Mouse (Mus musculus): Measurements from ENCODE around the gene Timm8b. TPM values are rescaled to one million over a fixed set of nuclear protein-coding genes. Genes with fewer than 3 reads are reported as not detected.
A peak's percentile ranks its signal among the peaks of the same experiment; 100 is the strongest.
"Not testable (repeated sequence)": the region's sequence is repeated elsewhere in the genome, so short reads cannot be mapped to it uniquely, and the experiment has no call there.

Gene Timm8b
- polyA plus RNA-seq, 1 experiment from 2014 or later = 189 TPM

GRCm38 (mm10) chr9:50604338-50604737 lies 628 bp downstream of the Timm8b start:
- Histone ChIP-seq H3K4me2 (peak overlapping the region; percentile 67), H3K9me3 (no peaks in the 10 kb centered on the region), H3K27ac (peak overlapping the region; percentile 87), H3K4me1 (peaks cover 19% of the 10 kb centered on the region), H3K4me3 (peak overlapping the region; percentile 85), H3K27me3 (no peaks in the 10 kb centered on the region), H3K9ac (peak overlapping the region; percentile 87), H3K36me3 (peaks cover 41% of the 10 kb centered on the region)
- ATAC-seq (ENCODE audit: insufficient number of reproducible peaks, low FRiP score, low TSS enrichment, low read depth) = no peak
- 2% methylated on average over 6 of the region's 6 CpGs for WGBS

- no peak for ATAC-seq (ENCODE audit: insufficient number of reproducible peaks, low FRiP score, low TSS enrichment, low read depth)
- peaks cover 72% of the 10 kb centered on the region for H3K36me3 ChIP-seq
- 77% methylated on average over 4 of the region's 4 CpGs for WGBS
- H3K27me3 ChIP-seq = no peaks in the 10 kb centered on the region
- H3K9ac ChIP-seq = no peak overlapping the region
- no peak overlapping the region for H3K4me3 ChIP-seq
- peaks cover 8% of the 10 kb centered on the region for H3K4me1 ChIP-seq
- H3K9me3 ChIP-seq = no peaks in the 10 kb centered on the region
- H3K27ac ChIP-seq = no peak overlapping the region
- no peak overlapping the region for H3K4me2 ChIP-seq
These were observed 8.4 kb downstream of the Timm8b start for GRCm38 (mm10) chr9:50612115-50612514.

DNA sequence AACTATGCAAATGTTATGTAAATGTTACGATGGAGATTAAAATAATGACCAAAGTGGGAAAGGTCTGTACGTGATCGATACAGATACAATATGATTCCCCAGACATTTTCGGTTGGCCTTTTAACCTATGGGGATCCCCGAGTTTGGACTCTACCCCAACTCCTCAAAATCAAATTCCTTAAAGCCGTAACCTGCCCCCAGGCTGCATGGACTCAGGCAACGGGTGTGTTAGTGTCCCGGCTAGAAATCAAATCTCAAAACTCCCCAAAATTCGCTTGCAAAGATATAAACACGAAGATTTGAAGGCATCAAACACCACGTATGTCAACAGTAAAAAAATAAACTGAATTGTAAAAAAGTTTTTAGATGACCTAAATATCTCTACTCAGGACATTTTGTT lies 12.5 kb downstream of the Timm8b start:
- 31% methylated on average over 11 of the region's 11 CpGs for WGBS
- Histone ChIP-seq H3K9me3 (no peaks in the 10 kb centered on the region), H3K36me3 (peaks cover 37% of the 10 kb centered on the region), H3K27me3 (no peaks in the 10 kb centered on the region), H3K4me2 (peak overlapping the region; percentile 59), H3K4me3 (peak overlapping the region; percentile 100), H3K4me1 (peaks cover 11% of the 10 kb centered on the region), H3K9ac (peak overlapping the region; percentile 99), H3K27ac (peak overlapping the region; percentile 96; the same call in 1 of the 2 replicates)
- ATAC-seq (ENCODE audit: insufficient number of reproducible peaks, low FRiP score, low TSS enrichment, low read depth) = no peak

- under 1% methylated on average over 75 of the region's 81 CpGs for WGBS
- ATAC-seq (ENCODE audit: insufficient number of reproducible peaks, low FRiP score, low TSS enrichment, low read depth) = peak; percentile 90
- Histone ChIP-seq H3K9ac (peak within 1 kb of the TSS; percentile 99), H3K4me3 (peak within 1 kb of the TSS; percentile 100), H3K36me3 (peaks cover 31% of the 10 kb centered on the region), H3K9me3 (no peaks in the 10 kb centered on the region), H3K27ac (peak within 1 kb of the TSS; percentile 96), H3K4me2 (peak within 1 kb of the TSS; percentile 59), H3K4me1 (peaks cover 11% of the 10 kb centered on the region), H3K27me3 (no peaks in the 10 kb centered on the region)
These were observed 13.3 kb downstream of the Timm8b start, which contains the start of the genes Pih1d2 and Nkapd1 for GRCm38 (mm10) chr9:50616766-50617603. Gene Pih1d2, plus strand, starts transcription at chr9:50617321. Gene Nkapd1, minus strand, starts transcription at chr9:50617464.

DNA sequence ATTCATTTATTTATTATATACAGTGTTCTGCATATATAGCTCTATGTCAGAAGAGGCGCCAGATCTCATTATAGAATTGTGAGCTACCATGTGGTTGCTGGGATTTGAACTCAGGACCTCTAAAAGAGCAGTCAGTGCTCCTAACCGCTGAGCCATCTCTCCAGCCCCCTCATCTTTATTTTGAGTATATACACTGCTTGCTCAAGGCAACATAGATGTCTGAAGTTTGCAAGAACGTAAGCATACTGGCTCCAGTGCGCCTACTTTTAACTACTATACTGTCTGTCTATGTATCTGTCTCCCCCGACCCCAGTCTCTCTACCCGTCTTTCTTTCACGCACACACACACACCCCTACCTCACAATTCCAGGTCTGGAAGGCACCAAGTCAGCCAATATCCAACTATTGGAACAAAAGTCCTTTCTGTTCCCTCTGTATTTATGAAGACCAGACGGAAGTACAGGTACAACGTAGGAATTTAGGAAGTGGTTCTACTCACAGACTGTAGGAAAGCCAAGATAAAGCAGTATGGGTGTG lies 14.2 kb downstream of the Timm8b start:
- H3K27ac ChIP-seq = no peak overlapping the region
- H3K4me3 ChIP-seq = peak overlapping the region; percentile 100
- H3K4me1 ChIP-seq = peaks cover 11% of the 10 kb centered on the region
- H3K9me3 ChIP-seq = no peaks in the 10 kb centered on the region
- no peak overlapping the region for H3K9ac ChIP-seq
- peaks cover 23% of the 10 kb centered on the region for H3K36me3 ChIP-seq
- H3K27me3 ChIP-seq = no peaks in the 10 kb centered on the region
- ATAC-seq (ENCODE audit: insufficient number of reproducible peaks, low FRiP score, low TSS enrichment, low read depth) = no peak
- WGBS = 63% methylated on average over 9 of the region's 9 CpGs
- peak overlapping the region; percentile 59 for H3K4me2 ChIP-seq

DNA sequence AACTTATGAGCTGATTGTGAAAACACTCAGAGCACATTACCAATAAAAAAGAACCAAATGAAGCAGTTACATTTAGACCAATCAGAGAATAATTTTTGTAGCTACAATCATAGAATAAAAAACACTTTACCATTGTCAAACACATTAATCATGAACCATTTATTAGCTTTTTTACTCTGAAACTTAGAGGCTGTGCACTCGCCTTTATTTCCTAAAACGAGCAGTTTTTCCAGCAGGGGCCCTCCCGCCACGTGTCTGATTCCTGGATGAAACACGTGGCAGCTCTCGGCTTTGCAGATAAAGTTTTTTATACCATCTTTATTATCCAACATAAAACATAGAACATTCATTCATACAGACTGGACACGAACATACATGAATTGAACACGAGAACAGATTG lies 27.2 kb downstream of the Timm8b start:
- peaks cover 30% of the 10 kb centered on the region for H3K36me3 ChIP-seq
- 87% methylated on average over 6 of the region's 8 CpGs for WGBS
- not testable (repeated sequence) for H3K9me3 ChIP-seq; H3K27ac ChIP-seq; H3K4me1 ChIP-seq; H3K27me3 ChIP-seq; ATAC-seq (ENCODE audit: insufficient number of reproducible peaks, low FRiP score, low TSS enrichment, low read depth); H3K4me2 ChIP-seq; H3K4me3 ChIP-seq; H3K9ac ChIP-seq

DNA sequence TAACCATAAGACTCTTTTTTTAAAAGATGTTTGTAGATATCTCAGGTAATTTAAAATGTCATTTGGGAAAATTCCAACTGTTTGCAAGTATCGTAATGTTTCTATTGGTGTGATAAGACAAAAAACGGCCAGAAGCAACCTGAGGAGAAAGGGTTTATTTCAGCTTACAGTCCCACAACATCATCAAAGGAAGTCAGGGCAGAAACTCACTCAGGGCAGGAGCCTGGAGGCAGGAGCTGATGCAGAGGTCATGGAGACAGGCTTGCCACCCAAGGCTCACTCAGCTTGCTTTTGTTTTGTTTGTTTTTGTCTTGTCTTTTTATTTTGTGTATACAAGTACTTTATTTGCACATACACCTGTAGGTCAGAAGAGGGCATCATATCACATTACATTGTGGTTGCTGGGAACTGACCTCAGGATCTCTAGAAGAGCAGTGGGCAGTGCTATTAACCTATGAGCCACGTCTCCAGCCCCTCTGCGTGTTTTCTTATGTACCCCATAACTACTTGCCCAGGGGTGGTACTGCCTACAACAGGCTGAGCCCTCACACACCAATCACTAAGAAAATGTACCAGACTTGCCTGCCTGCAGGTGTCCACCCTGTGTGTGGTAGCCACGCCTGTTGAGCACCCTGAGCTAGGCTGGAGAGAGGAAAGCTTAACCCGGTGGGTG lies 28.4 kb downstream of the Timm8b start:
- 85% methylated on average over 6 of the region's 6 CpGs for WGBS

GRCm38 (mm10) chr9:50633059-50633458 lies 29.3 kb downstream of the Timm8b start:
- 62% methylated on average over 2 of the region's 2 CpGs for WGBS
- no peak for ATAC-seq (ENCODE audit: insufficient number of reproducible peaks, low FRiP score, low TSS enrichment, low read depth)
- Histone ChIP-seq H3K4me1 (no peaks in the 10 kb centered on the region), H3K4me3 (no peak overlapping the region), H3K36me3 (peaks cover 46% of the 10 kb centered on the region), H3K9ac (no peak overlapping the region), H3K4me2 (no peak overlapping the region), H3K27ac (no peak overlapping the region), H3K27me3 (no peaks in the 10 kb centered on the region), H3K9me3 (no peaks in the 10 kb centered on the region)

More for the DNA sequence above, 28.4 kb downstream of the Timm8b start:
- Histone ChIP-seq H3K4me1 (no peaks in the 10 kb centered on the region), H3K9ac (no peak overlapping the region), H3K27ac (no peak overlapping the region), H3K4me2 (no peak overlapping the region), H3K36me3 (peaks cover 39% of the 10 kb centered on the region), H3K9me3 (no peaks in the 10 kb centered on the region), H3K27me3 (no peaks in the 10 kb centered on the region), H3K4me3 (no peak overlapping the region)
- ATAC-seq (ENCODE audit: insufficient number of reproducible peaks, low FRiP score, low TSS enrichment, low read depth) = no peak

DNA sequence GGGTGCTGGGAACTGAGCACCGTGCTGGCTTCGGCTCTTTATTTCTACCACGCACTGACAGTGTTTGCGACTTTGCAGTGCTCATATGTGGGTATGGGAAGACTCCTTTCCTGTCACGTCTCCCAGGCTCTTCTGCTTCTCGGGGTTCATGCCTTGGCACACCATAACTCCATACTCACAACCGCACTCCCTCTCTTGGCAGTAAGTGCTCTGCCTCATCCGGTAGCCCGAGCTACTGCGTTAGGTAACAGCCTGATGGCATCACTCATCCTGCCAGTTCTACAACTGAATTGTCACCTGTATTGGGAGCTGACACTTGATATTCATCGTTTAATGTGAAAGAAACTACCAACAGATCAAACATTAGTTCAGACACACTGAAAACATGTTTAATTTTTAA lies 30.6 kb downstream of the Timm8b start:
- ATAC-seq (ENCODE audit: insufficient number of reproducible peaks, low FRiP score, low TSS enrichment, low read depth) = no peak
- Histone ChIP-seq H3K9ac (no peak overlapping the region), H3K4me1 (no peaks in the 10 kb centered on the region), H3K9me3 (no peaks in the 10 kb centered on the region), H3K4me3 (no peak overlapping the region), H3K36me3 (peaks cover 57% of the 10 kb centered on the region), H3K27me3 (no peaks in the 10 kb centered on the region), H3K27ac (no peak overlapping the region), H3K4me2 (no peak overlapping the region)
- 96% methylated on average over 11 of the region's 11 CpGs for WGBS

DNA sequence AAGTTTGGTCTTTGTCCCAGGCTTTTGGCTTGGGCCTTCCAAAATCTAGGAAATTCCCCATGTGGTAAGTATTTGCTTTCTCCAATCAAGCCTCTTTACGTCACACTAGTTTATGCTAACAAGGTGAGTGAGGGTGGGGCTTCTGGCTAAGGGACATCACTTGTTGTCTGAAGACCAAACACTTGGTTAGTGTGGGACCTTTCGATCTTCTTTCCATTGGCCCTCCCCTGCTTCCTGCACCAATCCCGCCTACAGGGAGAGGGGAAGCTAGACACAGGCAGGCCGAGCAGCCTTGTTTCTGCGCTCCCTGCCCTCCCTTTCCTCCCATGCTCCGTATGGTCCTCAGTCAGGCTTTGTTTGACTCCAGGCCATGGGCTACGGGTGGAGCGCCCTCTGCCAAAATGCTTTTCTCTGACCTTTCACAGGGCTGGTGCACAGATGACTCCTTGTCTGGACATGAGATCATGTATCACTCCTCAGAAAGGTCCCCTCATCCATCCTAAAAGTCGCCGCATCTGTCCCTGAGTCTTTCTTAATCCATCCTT lies 43.2 kb downstream of the Timm8b start:
- H3K27me3 ChIP-seq = no peaks in the 10 kb centered on the region
- no peak overlapping the region for H3K9ac ChIP-seq

DNA sequence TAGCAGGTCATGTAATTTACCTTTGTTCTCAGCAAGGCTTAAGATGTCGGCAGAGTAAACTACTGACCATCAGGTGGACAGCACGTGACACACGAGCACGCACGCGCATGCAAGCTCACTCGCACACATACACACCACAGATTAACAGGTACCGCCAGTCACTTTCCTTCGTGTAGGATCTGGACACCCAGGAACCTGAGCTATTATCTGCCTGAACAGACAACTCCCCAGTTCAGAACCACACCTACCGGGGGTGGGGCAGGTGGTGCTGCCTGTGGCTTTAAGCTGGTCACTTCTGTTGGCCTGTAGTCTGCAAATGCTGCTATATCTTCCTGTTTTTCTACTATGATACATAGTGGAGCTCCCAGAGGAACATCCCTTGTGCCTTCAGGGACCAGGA lies 46.8 kb downstream of the Timm8b start:
- Histone ChIP-seq H3K9me3 (no peaks in the 10 kb centered on the region), H3K4me3 (no peak overlapping the region), H3K27ac (no peak overlapping the region), H3K36me3 (peaks cover 89% of the 10 kb centered on the region), H3K4me2 (no peak overlapping the region), H3K27me3 (no peaks in the 10 kb centered on the region), H3K4me1 (no peaks in the 10 kb centered on the region), H3K9ac (no peak overlapping the region)
- no peak for ATAC-seq (ENCODE audit: insufficient number of reproducible peaks, low FRiP score, low TSS enrichment, low read depth)
- 94% methylated on average over 10 of the region's 10 CpGs for WGBS

More for the DNA sequence above, 43.2 kb downstream of the Timm8b start:
- Histone ChIP-seq H3K9me3 (no peaks in the 10 kb centered on the region), H3K4me2 (no peak overlapping the region), H3K4me3 (no peak overlapping the region), H3K4me1 (no peaks in the 10 kb centered on the region), H3K36me3 (peaks cover 91% of the 10 kb centered on the region), H3K27ac (no peak overlapping the region)
- 73% methylated on average over 10 of the region's 10 CpGs for WGBS
- no peak for ATAC-seq (ENCODE audit: insufficient number of reproducible peaks, low FRiP score, low TSS enrichment, low read depth)
